Mouse (Mus musculus) c-Kit-positive CD71-positive TER-119-negative erythroid progenitor cells, embryonic 14.5 days (primary cell): ENCODE data around the gene Snd1.

Experiments
- DNase-seq: peaks from one replicate; pipeline ENCODE4 v3.0.0-alpha.2; 2013; ENCODE audit warnings: low read depth

Gene Snd1

GRCm38 (mm10) chr6:28594759-28595158 is 119.8 kb downstream of the Snd1 start:
- no peak for DNase-seq

- no peak for DNase-seq
Measured at GRCm38 (mm10) chr6:28595231-28595630, 120.3 kb downstream of the Snd1 start.

GRCm38 (mm10) chr6:28597266-28597665 is 122.3 kb downstream of the Snd1 start:
- no peak for DNase-seq

- no peak for DNase-seq
Measured at GRCm38 (mm10) chr6:28599120-28599519, 124.2 kb downstream of the Snd1 start.

- DNase-seq: no peak
Measured at GRCm38 (mm10) chr6:28600404-28600803, 125.5 kb downstream of the Snd1 start.

GRCm38 (mm10) chr6:28603401-28603800 is 128.5 kb downstream of the Snd1 start:
- peak; percentile 64 for DNase-seq

GRCm38 (mm10) chr6:28603823-28604222 is 128.9 kb downstream of the Snd1 start:
- DNase-seq: no peak

- DNase-seq: no peak
Measured at GRCm38 (mm10) chr6:28609291-28609690, 134.4 kb downstream of the Snd1 start.

GRCm38 (mm10) chr6:28610127-28610526 is 135.2 kb downstream of the Snd1 start:
- DNase-seq: no peak

- no peak for DNase-seq
Measured at GRCm38 (mm10) chr6:28613441-28613840, 138.5 kb downstream of the Snd1 start.

GRCm38 (mm10) chr6:28614856-28615255 is 139.9 kb downstream of the Snd1 start:
- no peak for DNase-seq

- DNase-seq: no peak
Measured at GRCm38 (mm10) chr6:28615408-28615807, 140.5 kb downstream of the Snd1 start.

GRCm38 (mm10) chr6:28615966-28616365 is 141.0 kb downstream of the Snd1 start:
- DNase-seq: no peak

- DNase-seq: no peak
Measured at GRCm38 (mm10) chr6:28618299-28618698, 143.4 kb downstream of the Snd1 start.

- no peak for DNase-seq
Measured at GRCm38 (mm10) chr6:28618751-28619153, 143.8 kb downstream of the Snd1 start.

GRCm38 (mm10) chr6:28621431-28621830 is 146.5 kb downstream of the Snd1 start:
- no peak for DNase-seq

GRCm38 (mm10) chr6:28621961-28622360 is 147.0 kb downstream of the Snd1 start:
- no peak for DNase-seq

- peak; percentile 50 for DNase-seq
Measured at GRCm38 (mm10) chr6:28622522-28622921, 147.6 kb downstream of the Snd1 start.

- DNase-seq: no peak
Measured at GRCm38 (mm10) chr6:28622963-28623362, 148.0 kb downstream of the Snd1 start.

GRCm38 (mm10) chr6:28628408-28628807 is 153.5 kb downstream of the Snd1 start:
- peak; percentile 63 for DNase-seq

- DNase-seq: no peak
Measured at GRCm38 (mm10) chr6:28629866-28630265, 154.9 kb downstream of the Snd1 start.

GRCm38 (mm10) chr6:28630926-28631325 is 156.0 kb downstream of the Snd1 start:
- no peak for DNase-seq

- DNase-seq: no peak
Measured at GRCm38 (mm10) chr6:28633120-28633519, 158.2 kb downstream of the Snd1 start.

GRCm38 (mm10) chr6:28633656-28634055 is 158.7 kb downstream of the Snd1 start:
- no peak for DNase-seq

- no peak for DNase-seq
Measured at GRCm38 (mm10) chr6:28635092-28635491, 160.2 kb downstream of the Snd1 start.
